Mouse (Mus musculus): ENCODE results near the gene Ccdc78.
A peak's percentile ranks its signal among the peaks of the same experiment; 100 is the strongest.

Gene Ccdc78

DNA sequence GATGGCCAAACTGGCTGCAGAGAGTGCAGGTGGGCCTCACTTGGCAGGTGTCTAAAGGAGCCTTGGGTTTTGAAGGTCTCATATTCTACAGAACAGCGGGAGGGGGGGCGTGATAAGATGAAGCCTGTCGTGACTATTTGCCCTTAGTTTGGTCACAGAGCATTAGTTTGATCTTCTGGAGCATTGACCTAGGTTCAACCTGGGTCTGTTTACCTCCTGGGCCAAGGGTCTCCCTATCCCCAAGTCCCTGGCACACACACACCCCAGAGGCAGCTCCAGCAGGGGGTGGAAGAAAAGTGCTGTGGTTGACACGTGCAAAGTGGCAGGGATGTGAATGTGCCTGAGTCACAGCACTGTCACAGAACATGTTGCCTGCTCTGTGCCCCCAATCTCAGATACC lies 24.5 kb downstream of the Ccdc78 start:
- DNase-seq (ENCODE audit: low spot score) = no peak

DNA sequence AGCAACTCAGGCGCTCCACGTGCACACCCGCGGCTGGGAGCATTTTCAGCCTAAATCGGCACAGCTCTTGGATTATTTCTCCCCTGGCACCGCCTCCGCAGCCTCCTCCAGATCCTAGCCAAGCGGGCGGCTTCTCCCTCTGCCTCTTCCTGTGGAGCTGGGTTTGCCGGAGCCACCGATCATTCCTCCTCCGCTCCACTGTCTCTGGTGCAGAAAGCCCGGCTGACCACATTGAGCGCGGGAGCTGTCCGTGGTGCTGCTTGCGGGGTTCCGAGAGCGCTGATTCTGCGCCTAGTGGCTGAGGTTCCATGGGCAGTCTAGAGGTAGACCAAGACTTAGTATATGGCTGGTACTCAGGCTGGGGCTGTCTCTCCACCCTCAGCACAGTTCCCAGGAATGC lies 27.1 kb downstream of the Ccdc78 start:
- peak; percentile 80 for DNase-seq (ENCODE audit: low spot score)

GRCm38 (mm10) chr17:25817662-25818061 lies 31.3 kb downstream of the Ccdc78 start:
- DNase-seq (ENCODE audit: low spot score) = no peak

DNA sequence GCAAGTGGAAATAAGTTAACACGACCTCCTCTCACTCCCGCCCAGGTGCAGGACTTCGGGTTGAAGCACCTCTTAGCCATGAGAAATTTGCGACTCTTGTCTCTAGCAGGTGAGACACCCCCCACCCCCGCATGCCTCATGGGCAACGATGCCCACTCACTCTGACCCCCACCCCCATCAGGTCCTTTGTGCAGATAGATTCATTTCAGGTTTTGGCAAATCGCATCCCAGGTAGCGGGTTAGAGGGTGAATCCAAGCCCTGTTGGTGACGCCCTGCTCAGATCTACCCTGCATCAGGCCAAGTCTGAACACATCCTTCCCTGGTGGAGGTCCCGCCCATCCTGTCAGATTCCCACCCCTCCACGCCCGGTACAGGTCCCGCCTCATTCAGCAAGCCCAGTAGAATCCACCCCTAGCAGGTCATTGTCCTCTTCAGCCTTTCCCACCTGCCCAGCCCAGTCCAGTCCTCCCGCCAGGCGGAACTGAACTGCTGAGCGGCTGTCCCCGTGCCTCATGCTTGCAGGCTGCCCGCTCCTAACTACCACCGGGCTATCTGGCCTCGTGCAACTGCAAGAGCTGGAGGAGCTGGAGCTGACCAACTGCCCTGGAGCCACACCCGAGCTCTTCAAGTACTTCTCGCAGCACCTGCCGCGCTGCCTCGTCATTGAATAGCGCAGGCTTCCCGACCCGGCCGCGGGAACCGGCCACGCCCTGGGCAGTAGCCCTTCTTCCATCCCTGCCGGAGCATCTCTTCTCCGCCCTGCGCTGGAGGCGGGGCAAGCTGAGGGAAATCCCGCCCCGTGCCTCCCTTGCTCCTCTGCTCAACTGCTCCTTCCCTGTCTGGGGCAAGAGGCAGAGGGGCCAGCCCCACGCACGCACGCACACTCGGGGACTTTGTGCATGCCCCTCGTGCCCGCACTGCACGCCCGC lies 32.7 kb downstream of the Ccdc78 start:
- no peak for DNase-seq (ENCODE audit: low spot score)

- DNase-seq (ENCODE audit: low spot score) = peak; percentile 53
Observed at GRCm38 (mm10) chr17:25823452-25823851, 37.1 kb downstream of the Ccdc78 start, which contains the start of gene Wdr24. TSS of gene Wdr24 (plus strand) at chr17:25823627.

DNA sequence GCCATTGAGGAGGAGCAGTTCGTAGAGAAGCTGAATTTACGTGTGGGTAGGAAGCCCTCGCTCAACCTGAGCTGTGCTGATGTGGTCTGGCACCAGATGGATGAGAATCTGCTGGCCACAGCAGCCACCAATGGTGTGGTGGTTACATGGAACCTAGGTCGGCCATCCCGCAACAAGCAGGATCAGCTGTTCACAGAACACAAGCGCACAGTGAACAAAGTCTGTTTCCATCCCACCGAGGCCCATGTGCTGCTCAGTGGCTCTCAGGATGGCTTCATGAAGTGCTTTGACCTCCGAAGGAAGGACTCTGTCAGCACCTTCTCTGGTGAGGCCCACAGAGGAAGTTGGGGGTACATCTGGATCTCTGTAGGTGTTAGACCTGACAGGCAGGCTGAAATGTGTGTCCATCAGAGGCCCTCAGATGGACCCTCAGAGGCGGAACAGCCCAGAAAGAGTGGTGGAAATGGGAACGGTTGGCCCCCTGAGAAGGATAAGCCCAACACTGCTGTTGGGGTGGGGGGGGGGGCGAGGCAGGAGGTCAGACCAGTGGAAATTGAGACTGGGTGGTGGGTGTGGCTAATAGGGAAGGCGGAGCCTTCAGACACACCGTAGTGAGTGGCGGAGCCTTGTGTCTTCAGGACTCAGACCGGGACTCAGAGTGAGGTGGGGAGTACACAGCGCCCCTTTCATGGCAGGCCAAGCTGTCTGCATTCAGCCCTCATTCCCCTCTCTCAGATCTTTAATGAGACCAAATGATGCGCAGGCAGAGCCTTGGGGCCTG lies 38.2 kb downstream of the Ccdc78 start:
- DNase-seq (ENCODE audit: low spot score) = no peak

- no peak for DNase-seq (ENCODE audit: low spot score)
Observed at GRCm38 (mm10) chr17:25825311-25825710, 38.9 kb downstream of the Ccdc78 start.

GRCm38 (mm10) chr17:25825984-25826570 lies 39.7 kb downstream of the Ccdc78 start:
- DNase-seq (ENCODE audit: low spot score) = no peak

DNA sequence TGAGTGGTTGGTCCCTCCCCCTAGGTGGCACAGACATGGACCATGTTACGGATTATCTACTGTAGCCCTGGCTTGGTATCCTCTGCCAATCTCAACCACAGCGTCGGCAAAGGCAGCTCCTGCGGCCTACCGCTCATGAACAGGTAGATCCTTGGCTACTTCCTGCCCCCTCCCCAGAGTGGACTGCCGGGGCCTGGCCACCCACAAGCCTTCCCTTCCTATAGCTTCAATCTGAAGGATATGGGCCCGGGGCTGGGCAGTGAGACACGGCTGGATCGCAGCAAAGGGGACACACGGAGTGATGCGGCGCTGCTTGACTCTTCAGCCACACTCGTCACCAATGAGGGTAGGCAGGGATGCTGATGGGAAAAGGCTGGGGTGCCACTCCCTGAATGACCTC lies 40.6 kb downstream of the Ccdc78 start:
- DNase-seq (ENCODE audit: low spot score) = no peak

DNA sequence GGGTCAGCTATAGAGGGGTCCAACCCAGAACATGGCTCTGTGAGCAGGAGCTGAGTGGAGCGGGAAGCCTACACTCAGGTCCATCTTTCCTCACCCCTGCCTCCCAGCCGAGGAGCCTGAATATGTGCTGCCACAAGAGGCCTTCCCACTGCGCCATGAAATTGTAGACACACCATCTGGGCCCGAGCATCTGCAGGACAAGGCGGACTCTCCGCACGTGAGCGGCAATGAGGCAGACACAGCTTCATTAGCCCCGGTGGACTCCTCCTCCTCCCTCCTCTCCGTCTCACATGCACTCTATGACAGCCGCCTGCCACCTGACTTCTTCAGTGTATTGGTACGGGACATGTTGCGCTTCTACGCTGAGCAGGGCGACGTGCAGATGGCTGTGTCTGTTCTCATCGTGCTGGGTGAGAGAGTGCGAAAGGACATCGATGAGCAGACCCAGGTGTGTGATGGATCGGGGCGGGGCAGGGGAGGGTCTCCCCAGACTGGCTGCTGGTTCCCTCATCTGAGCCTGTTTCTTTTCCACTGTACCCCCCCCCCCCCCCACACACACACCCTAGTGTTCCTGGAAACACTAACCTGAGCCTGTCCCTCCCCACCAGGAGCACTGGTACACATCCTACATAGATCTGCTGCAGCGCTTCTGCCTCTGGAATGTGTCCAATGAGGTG lies 41.3 kb downstream of the Ccdc78 start:
- no peak for DNase-seq (ENCODE audit: low spot score)

DNA sequence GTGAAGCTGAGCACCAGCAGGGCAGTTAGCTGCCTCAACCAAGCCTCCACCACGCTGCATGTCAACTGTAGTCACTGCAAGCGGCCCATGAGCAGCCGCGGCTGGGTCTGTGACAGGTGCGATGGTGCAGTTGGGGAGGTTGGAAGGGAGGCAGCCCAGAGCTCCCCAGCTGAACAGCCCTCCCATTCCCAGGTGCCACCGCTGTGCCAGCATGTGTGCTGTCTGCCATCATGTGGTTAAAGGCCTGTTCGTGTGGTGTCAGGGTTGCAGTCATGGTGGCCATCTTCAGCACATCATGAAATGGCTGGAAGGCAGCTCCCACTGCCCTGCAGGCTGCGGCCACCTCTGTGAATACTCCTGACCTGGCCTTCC lies 41.8 kb downstream of the Ccdc78 start:
- DNase-seq (ENCODE audit: low spot score) = no peak

- peak; percentile 58 for DNase-seq (ENCODE audit: low spot score)
Observed at GRCm38 (mm10) chr17:25828712-25829557, 42.6 kb downstream of the Ccdc78 start, which contains the start of gene Jmjd8. TSS of gene Jmjd8 (plus strand) at chr17:25828867.

DNA sequence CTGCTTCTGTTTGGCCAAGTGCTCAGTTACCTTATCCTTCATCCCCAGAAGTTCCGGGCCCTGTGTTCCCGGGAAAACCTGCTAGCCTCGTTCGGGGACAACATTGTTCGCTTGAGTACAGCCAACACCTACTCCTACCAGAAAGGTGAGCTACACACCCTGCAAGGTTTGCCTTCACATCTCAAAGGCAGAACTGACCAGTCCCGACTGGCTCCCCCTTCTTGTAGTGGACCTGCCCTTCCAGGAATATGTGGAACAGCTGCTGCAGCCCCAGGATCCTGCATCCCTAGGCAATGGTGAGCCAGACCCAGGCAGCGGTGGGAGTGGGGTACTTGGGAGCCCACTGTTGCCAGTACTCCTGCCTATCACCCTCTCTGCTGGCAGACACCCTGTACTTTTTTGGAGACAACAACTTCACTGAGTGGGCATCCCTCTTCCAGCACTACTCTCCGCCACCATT lies 43.2 kb downstream of the Ccdc78 start:
- DNase-seq (ENCODE audit: low spot score) = no peak

DNA sequence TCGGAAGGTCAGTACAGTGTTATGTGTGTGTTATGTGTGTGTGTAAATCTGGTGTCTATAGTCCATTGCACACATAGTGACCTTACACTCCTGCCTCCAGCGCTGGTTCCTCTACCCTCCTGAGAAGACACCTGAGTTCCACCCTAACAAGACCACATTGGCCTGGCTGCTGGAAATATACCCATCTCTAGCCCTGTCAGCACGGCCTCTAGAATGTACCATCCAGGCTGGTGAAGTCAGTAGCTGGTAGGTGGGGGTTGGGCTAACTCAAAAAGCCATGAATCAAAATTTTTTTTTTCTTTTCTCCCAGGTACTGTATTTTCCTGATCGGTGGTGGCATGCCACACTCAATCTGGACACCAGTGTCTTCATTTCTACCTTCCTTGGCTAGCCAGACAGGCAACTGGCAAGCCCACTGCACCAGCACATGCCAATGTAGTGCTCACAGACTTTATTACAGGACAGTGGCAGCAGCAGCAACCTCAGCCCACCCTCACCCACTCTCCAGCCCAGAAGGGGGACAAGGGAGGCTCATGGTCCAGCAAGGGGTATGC lies 43.9 kb downstream of the Ccdc78 start:
- no peak for DNase-seq (ENCODE audit: low spot score)

GRCm38 (mm10) chr17:25830806-25831431 lies 44.5 kb downstream of the Ccdc78 start:
- DNase-seq (ENCODE audit: low spot score) = no peak

DNA sequence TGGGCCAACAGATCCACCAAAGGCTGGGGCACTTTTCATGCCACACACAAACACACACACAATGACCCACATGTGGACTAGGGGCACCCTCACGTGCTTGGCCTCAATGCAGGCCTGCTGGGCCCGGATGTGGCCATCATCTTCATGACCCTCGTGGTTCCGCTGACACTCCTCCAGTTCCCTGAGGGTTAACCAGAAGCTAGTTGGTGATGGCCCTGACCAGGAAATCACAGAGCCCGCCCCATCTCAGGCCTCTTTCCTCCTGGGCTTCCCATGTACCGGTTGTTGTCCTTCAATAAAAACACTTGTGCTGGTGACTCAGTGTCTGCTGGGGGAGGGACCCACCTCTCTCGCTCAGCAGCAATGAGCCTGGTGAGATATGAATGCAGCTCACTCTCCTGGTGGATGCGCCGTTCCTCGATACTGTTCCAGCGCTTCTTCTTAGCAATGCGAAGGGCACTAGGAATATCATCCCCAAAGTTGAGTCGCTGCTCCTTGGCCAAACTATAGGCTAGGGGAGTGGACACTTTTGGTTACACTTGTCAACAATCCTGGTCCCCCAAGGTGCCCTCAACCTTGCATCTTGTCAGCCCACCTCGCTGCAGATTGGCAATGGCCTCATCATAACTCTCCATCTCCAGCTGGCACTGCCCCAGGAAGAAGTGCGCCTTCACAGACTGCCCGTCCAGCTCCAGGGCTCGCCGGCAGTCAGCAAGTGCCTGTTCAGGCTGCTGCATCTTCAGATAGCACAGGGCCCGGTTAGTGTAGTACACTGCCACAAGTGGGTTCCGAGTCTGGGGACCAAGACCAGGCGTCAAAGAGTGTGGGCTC lies 45.3 kb downstream of the Ccdc78 start:
- no peak for DNase-seq (ENCODE audit: low spot score)

DNA sequence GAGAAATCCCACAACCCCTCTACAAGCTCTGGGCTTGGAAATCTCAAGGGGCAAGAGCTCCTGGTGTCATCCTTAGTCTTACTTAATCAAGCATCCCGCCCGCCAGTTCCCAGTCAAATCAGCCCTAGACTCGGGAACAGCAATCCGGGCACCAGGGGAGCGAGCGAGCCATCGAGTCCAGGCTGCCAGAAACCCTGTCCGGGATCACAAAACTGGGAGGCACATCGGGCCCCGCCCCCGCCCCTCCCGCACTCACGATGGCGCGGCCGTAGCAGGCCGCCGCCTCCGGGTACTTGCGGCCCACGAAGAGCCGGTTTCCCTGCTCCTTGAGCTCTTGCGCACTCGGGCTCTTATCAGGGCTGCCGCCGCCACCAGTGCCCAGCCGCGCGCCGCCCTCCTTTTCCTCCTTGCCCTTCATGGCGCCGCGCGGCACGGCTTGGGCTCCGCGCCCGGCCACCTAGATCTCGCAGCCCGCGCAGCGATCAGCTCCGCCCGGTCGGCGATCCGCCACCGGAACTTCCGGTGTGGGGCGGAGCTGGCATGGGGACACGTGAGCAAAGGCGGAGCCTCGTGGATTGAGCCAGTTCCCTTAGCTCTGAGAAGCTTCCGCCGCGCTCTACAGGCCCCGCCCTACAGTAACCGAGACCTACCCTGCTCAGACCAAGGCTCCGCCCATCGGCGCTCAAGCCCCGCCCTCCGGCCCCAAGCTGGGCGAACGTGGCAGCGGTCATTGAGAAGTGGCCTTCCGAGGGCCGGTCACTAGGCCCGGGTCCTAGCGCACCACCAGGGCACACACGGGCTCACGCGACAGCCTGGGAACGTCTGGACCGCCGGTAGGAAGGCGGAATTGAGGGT lies 46.3 kb downstream of the Ccdc78 start:
- peak; percentile 99 for DNase-seq (ENCODE audit: low spot score)

DNA sequence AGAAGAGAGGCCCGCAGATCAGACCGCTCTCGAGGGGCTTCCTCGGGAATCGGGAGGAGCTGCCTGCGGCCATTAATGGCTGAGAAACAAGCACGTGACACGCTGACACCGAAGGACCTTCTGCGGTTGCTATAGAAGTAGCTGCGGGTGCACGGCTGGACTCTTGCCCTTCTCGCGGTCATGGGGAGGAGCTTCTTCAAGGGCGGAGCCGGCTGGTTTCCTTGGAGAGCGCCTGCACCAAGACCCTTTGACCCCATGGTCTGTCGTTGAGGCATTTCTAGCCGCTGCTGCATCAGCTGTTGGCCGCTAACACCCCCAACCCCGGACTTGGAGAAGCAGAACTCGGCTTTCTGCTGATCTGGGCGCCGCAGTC lies 46.9 kb downstream of the Ccdc78 start, which contains the start of gene Stub1:
TSS of gene Stub1 (minus strand) at position 114 of the 373 bp plus-strand sequence.
- DNase-seq (ENCODE audit: low spot score) = no peak

All from ovary, postnatal 10 days (tissue).